Mouse (Mus musculus) embryonic fibroblast, embryonic 13.5 days (primary cell): ENCODE results near the gene Nub1. TPM values are rescaled to one million over a fixed set of nuclear protein-coding genes. Genes with fewer than 3 reads are reported as not detected.

ENCODE experiments used
- H3K27ac ChIP-seq: 2 replicates; pipeline ENCODE4 v1.5.1; 2012; ENCODE audit warnings: low read length, control low read depth, inconsistent platforms; ENCODE audit not compliant: insufficient read depth
- H3K4me1 ChIP-seq: 2 replicates; pipeline ENCODE4 v1.6.1; 2011; ENCODE audit warnings: low read length; ENCODE audit not compliant: control insufficient read depth, insufficient read depth
- H3K4me3 ChIP-seq: 2 replicates; pipeline ENCODE4 v1.5.1; 2011; ENCODE audit warnings: mild to moderate bottlenecking, control low read depth, low read length; ENCODE audit not compliant: insufficient read depth
- CTCF ChIP-seq: IDR thresholded peaks from 2 replicates; pipeline ENCODE4 v1.5.1; 2011; ENCODE audit warnings: mild to moderate bottlenecking, control low read depth, low read length, moderate library complexity, borderline replicate concordance; ENCODE audit not compliant: insufficient read depth
- POLR2A ChIP-seq: IDR thresholded peaks from 2 replicates; pipeline ENCODE4 v1.6.1; 2011; ENCODE audit warnings: low read depth, mild to moderate bottlenecking, control low read depth, low read length, moderate library complexity
- polyA plus RNA-seq: library from polyadenylated mRNA; stranded (reverse); fragments of >200 nt; gene quantifications from 2 replicates; pipeline ENCODE4 v1.2.4, GENCODE M21; 2011; ENCODE audit warnings: low read depth; ENCODE audit not compliant: missing spikeins, insufficient read length

The Nub1 gene
- polyA plus RNA-seq, 1 experiment = 49.5 TPM

- no peak overlapping the region for H3K4me3 ChIP-seq
- no peak overlapping the region for H3K27ac ChIP-seq
- H3K4me1 ChIP-seq = peaks cover 2% of the 10 kb centered on the region; the same call in 1 of the 2 replicates
- TF ChIP-seq POLR2A = no peak
- no peak for TF ChIP-seq CTCF
Observed at GRCm38 (mm10) chr5:24733771-24734426, 48.6 kb downstream of the Nub1 start.

GRCm38 (mm10) chr5:24737595-24737994, 52.3 kb downstream of the Nub1 start:
- H3K27ac ChIP-seq = no peak overlapping the region
- H3K4me1 ChIP-seq = peaks cover 2% of the 10 kb centered on the region; the same call in 1 of the 2 replicates
- TF ChIP-seq CTCF (no peak), POLR2A (no peak)
- H3K4me3 ChIP-seq = no peak overlapping the region

- TF ChIP-seq POLR2A = no peak
- TF ChIP-seq CTCF = no peak
- no peak overlapping the region for H3K27ac ChIP-seq
- no peak overlapping the region for H3K4me3 ChIP-seq
- no peaks in the 10 kb centered on the region for H3K4me1 ChIP-seq
Observed at GRCm38 (mm10) chr5:24738517-24738916, 53.2 kb downstream of the Nub1 start.

DNA sequence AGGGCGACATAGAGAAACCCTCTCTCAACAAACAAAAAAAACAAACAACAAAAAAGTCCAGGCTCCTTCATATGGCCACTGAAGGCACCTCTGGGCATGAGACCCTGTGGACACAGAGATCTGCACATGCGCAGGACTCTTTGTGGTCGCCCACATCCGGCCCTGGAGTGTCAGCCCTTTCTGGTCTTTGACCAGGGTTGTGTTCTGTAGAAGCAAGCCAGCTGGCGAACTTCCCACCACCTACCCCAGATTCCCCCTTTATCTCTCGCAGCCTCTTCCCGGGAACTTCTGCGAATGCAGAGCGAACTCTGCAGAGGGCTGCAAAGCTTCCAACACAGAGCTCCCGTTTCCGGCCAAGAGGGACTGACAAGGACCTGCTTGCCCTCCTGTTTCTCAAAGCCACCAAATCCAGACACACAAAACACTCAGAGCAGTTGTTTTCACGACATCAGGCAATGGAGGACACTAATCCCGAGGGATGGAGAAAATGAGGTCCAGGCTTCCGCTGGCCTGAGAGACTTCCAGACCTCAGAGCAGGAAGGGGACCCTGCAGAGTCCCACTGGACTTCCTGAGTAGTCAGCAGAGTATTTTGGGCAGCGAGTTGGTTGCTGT, 53.9 kb downstream of the Nub1 start:
- no peak for TF ChIP-seq POLR2A
- no peak for TF ChIP-seq CTCF
- Histone ChIP-seq H3K4me3 (no peak overlapping the region), H3K4me1 (no peaks in the 10 kb centered on the region), H3K27ac (no peak overlapping the region)

GRCm38 (mm10) chr5:24741172-24741885, 56.0 kb downstream of the Nub1 start:
- H3K27ac ChIP-seq = no peak overlapping the region
- TF ChIP-seq POLR2A = no peak
- no peak for TF ChIP-seq CTCF
- H3K4me3 ChIP-seq = no peak overlapping the region
- H3K4me1 ChIP-seq = no peaks in the 10 kb centered on the region

- TF ChIP-seq POLR2A (no peak), CTCF (no peak)
- Histone ChIP-seq H3K4me1 (no peaks in the 10 kb centered on the region), H3K27ac (no peak overlapping the region), H3K4me3 (no peak overlapping the region)
Observed at GRCm38 (mm10) chr5:24743956-24744355, 58.6 kb downstream of the Nub1 start.

GRCm38 (mm10) chr5:24747533-24747932, 62.2 kb downstream of the Nub1 start:
- no peak for TF ChIP-seq POLR2A
- TF ChIP-seq CTCF = no peak
- H3K27ac ChIP-seq = no peak overlapping the region
- no peak overlapping the region for H3K4me3 ChIP-seq
- H3K4me1 ChIP-seq = no peaks in the 10 kb centered on the region

- H3K4me3 ChIP-seq = no peak overlapping the region
- no peaks in the 10 kb centered on the region for H3K4me1 ChIP-seq
- no peak for TF ChIP-seq POLR2A
- TF ChIP-seq CTCF = no peak
- no peak overlapping the region for H3K27ac ChIP-seq
Observed at GRCm38 (mm10) chr5:24749731-24750130, 64.4 kb downstream of the Nub1 start.

- H3K4me1 ChIP-seq = no peaks in the 10 kb centered on the region
- TF ChIP-seq POLR2A (peak; percentile 65), CTCF (peak; percentile 75)
- peak overlapping the region; percentile 40 for H3K4me3 ChIP-seq
- peak overlapping the region; percentile 49 for H3K27ac ChIP-seq
Observed at GRCm38 (mm10) chr5:24750321-24751304, 65.3 kb downstream of the Nub1 start.
